Mouse (Mus musculus) spleen, postnatal 36 days (tissue): Measurements from ENCODE around the gene Gm16253.

Experiments used
- DNase-seq, 2 experiments: peaks; one replicate each; pipeline ENCODE4 v3.0.0; 2022; ENCODE audit warnings: low spot score in 2 of 2, mixed read lengths in 1 of 2

Gm16253 gene

GRCm38 (mm10) chr3:96573611-96574511 lies 2.9 kb upstream of the Gm16253 start:
- no peak for DNase-seq

- no peak for DNase-seq
Observed at GRCm38 (mm10) chr3:96575272-96575984, 1.4 kb upstream of the Gm16253 start.

- DNase-seq, result no peak
Observed at GRCm38 (mm10) chr3:96576005-96576658, 652 bp upstream of the Gm16253 start.

- no peak for DNase-seq
Observed at GRCm38 (mm10) chr3:96577566-96577965, 782 bp downstream of the Gm16253 start.

GRCm38 (mm10) chr3:96578561-96579238 lies 1.9 kb downstream of the Gm16253 start:
- no peak for DNase-seq

- DNase-seq, result no peak
Observed at GRCm38 (mm10) chr3:96579239-96579750, 2.5 kb downstream of the Gm16253 start.

- peak; percentile 83 to 87 for DNase-seq
Observed at GRCm38 (mm10) chr3:96579885-96580454, 3.2 kb downstream of the Gm16253 start.

GRCm38 (mm10) chr3:96581141-96581540 lies 4.4 kb downstream of the Gm16253 start:
- no peak for DNase-seq

GRCm38 (mm10) chr3:96581771-96582515 lies 5.2 kb downstream of the Gm16253 start:
- DNase-seq, result no peak

- no peak for DNase-seq
Observed at GRCm38 (mm10) chr3:96583386-96583785, 6.6 kb downstream of the Gm16253 start.

GRCm38 (mm10) chr3:96590657-96591056 lies 13.9 kb downstream of the Gm16253 start:
- no peak for DNase-seq

GRCm38 (mm10) chr3:96593374-96593773 lies 16.6 kb downstream of the Gm16253 start:
- no peak for DNase-seq

- DNase-seq, result peak; percentile 93 to 95
Observed at GRCm38 (mm10) chr3:96593790-96594560, 17.2 kb downstream of the Gm16253 start, which contains the start of gene Polr3gl. Gene Polr3gl, minus strand, starts transcription at chr3:96594181.

- DNase-seq, result no peak
Observed at GRCm38 (mm10) chr3:96594851-96595250, 18.1 kb downstream of the Gm16253 start.

GRCm38 (mm10) chr3:96595661-96596060 lies 18.9 kb downstream of the Gm16253 start:
- DNase-seq, result no peak

GRCm38 (mm10) chr3:96596228-96596707 lies 19.5 kb downstream of the Gm16253 start, which contains the start of gene Ankrd34a:
Gene Ankrd34a, plus strand, starts transcription at chr3:96596636.
- DNase-seq, result no peak

GRCm38 (mm10) chr3:96596855-96597254 lies 20.1 kb downstream of the Gm16253 start:
- no peak for DNase-seq

- DNase-seq, result no peak
Observed at GRCm38 (mm10) chr3:96597435-96597891, 20.7 kb downstream of the Gm16253 start.
